Mouse (Mus musculus): ENCODE results near the gene Metrn. TPM values are rescaled to one million over a fixed set of nuclear protein-coding genes. Genes with fewer than 3 reads are reported as not detected.
A peak's percentile ranks its signal among the peaks of the same experiment; 100 is the strongest.

The Metrn gene
- total RNA-seq, 2 experiments from 2014 or later, result 70.9 to 78.2 TPM

DNA sequence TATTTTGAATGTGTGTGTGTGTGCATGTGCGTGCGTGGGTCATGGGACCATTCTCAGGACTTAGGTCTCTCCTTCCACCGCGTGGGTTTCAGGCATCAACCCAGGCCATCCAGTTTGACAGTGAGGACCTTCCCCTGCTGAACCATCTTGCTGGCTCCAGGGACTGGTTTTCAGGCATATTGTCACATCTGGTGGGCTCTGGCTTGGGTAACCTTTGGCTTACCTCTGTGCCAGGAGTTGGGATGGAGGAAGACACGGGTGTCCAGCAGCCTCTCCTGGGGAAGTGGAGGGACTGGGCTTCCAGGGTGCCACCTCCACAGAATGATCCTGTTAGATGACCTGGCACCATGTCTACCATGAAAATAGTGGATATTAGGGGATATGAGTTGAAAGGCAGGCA is 19.0 kb downstream of the Metrn start:
- DNase-seq (ENCODE audit: low spot score in 2 of 2), result no peak

DNA sequence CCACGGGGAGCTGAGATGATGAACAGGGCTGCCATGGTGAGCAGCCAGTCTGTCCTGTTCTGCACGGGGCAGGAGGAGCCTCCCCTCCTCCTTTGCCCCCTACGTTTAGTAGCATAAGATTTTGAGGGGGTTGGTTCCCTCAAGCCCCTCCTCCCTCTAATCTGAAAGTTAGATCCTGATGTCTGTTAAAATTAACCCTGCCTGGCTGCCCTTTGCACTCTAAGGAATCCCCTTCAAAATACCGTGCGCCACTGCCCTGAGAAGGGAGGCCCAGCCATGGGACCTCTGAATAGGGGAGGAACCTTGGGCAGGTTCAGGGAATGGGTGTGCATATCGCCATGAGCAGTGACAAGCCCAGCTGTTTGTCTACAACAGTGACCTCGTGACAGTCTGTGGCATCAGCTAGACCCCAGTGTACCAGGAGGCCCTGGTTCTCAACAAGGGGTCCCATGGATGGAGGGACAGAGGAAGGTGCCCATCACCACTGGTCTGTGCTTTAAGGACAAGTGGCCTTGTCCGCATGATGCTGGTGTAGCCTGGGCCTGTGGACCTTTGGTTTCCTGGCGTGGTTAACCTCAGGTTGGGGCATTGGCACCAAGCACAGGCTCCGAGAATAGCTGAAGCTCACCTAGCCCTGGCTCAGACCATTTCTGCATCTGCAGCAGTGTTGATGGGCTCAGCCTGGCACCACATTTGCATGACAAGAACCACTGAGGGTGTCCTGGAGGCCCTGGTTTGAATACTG is 21.4 kb downstream of the Metrn start:
- no peak for DNase-seq (ENCODE audit: low spot score in 2 of 2)

DNA sequence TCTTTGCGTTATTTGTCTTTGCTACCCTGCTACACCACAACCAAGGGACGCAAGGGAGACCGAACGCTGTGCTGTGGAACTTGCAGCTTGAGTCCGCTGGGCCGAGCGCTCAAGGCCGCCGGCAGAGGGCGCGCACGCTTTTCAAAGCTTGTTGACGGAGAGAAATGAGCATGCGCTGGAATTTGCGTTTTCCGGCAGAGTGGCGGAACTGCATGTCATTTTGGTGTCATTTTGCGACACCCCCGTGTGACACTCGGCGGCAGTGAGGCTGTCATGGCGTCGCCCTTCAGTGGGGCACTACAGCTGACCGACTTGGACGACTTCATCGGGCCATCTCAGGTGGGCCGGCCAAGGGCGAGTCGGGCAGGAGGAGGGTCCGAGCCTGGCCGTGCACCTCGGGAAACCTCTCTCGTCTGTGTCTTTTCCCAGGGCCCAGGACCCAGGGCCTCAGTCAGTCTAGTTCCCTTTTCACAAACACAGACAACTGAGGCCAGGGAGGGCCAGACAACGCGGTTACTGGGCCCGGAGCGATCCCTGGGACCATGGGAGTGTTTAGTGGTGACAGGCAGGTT is 23.3 kb downstream of the Metrn start, which contains the start of gene Narfl:
Narfl (plus strand) TSS at position 228 of the 572 bp plus-strand sequence.
- DNase-seq (ENCODE audit: low spot score in 2 of 2), result peak; percentile 99

DNA sequence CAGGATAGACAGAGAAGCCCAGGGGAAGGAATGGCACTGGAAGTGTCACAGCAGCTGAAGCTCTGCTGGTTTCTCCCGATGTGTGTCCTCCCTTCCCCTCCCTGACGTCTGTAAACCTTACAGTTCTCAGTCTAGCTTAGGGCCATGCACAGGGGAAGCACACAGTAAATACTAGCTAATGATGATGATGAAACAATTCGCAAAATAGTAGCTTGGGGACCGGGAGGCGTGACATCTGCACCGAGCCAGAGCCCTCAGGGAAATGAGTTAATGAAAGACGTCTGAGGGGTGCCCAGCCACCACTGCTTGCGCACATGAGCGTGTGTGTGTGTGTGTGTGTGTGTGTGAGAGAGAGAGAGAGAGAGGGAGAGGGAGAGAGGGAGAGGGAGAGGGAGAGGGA is 27.6 kb downstream of the Metrn start:
- no peak for DNase-seq (ENCODE audit: low spot score in 2 of 2)

GRCm38 (mm10) chr17:25765886-25766285 is 31.1 kb downstream of the Metrn start:
- DNase-seq (ENCODE audit: low spot score in 2 of 2), result no peak

DNA sequence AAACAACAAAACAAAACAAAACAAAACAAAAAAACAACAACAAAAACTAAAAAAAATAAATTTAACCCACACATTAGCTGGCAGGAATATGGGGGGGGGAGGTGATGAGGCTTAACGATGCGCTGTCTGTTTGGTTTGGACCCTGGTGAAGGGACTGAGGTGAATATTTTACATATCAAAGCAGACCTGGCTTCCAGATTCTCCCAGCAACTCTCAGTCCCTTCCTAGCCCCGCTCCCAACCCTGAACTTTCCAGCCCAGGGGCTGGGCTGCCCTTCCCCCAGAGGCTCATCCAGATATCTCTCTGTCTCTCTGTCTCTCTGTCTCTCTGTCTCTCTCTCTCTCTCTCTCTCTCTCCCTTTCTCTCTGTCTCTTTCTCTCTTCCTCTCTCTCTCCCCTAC is 34.3 kb downstream of the Metrn start:
- no peak for DNase-seq (ENCODE audit: low spot score in 2 of 2)

DNA sequence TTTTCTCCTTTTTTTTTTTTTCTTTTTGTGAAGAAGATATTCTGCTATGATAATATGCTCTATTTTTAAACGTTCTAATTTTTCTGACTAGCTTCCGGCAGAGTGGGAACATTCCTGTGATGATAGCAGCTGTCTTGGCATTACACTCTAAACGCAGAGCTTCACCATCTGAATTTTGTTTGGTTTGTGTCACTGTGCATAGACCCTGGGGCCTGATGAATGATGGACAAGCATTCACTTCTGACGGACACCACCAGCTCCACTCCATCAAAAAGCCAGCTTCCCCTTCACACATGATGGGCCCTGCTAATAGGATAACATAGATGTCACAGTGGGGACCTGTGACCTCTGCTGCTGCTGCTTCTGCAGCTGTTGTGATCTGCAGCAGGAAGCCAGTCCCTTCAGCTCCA is 35.4 kb downstream of the Metrn start:
- DNase-seq (ENCODE audit: low spot score in 2 of 2), result no peak

DNA sequence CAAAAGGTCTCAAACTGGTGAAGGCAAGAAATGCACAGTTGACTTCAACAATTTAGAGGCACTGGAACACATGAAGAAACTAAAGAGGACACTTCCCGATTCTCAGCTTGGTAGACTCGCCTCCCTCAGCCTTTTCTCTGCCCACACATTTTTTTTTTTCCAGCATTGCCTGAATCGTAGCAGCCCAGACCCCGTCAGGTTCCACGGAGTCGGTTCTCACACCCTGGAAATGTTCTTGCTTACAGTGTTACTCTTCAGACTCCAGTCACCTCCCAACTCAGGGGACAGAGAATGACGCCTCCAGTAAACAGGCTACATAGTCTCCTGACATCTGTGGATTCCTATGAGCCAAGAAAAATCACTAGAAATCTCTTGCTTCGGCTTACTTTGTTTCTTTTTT is 36.8 kb downstream of the Metrn start:
- peak in 1 of 2 experiments; percentile 50 for DNase-seq (ENCODE audit: low spot score in 2 of 2)

GRCm38 (mm10) chr17:25757691-25758090 is 39.2 kb downstream of the Metrn start:
- no peak for DNase-seq (ENCODE audit: low spot score in 2 of 2)

- no peak for DNase-seq (ENCODE audit: low spot score in 2 of 2)
These were observed 40.3 kb downstream of the Metrn start for GRCm38 (mm10) chr17:25756378-25757242.

GRCm38 (mm10) chr17:25755627-25756377 is 41.1 kb downstream of the Metrn start:
- no peak for DNase-seq (ENCODE audit: low spot score in 2 of 2)

DNA sequence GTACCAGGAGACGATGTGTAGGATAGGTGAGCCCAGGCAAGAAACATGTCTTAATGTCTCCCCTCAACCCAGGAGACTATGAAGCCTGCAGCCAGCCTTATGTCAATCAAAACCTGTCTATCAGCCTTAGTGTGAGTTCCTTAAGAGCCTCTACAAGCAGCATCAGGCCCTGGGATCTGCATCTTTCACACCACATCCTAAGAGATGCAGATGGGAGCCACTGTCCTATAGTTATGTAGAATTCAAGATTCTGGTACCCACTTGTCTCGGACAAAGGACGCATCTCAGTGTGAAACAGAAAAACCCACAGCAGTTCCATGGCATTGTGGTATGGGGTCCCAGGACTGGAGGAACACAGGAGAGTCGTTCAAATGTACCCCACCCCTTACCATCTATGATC is 41.9 kb downstream of the Metrn start:
- DNase-seq (ENCODE audit: low spot score in 2 of 2), result no peak

- no peak for DNase-seq (ENCODE audit: low spot score in 2 of 2)
These were observed 42.7 kb downstream of the Metrn start, which contains the start of gene Msln for GRCm38 (mm10) chr17:25754241-25754640. Gene Msln (minus strand): TSS chr17:25754378.

DNA sequence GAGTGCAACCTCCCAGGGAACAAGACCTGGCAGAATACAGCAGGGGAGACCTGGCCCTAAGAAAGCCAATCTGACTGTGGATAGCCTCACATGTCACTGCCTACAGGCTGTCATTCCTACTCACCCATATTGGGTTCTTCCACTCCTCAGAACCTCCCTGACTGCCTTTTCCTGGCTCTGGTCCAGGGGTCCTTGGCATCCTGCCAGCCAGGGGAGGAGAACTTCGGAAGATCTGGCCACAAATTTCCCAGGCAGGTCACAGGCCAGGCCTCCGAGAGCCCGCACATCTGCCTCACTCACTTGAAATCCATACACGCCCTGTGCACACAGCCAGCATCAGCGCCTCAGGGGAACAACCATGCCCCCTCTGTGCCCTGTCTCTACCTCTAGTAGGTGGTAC is 45.5 kb downstream of the Metrn start:
- DNase-seq (ENCODE audit: low spot score in 2 of 2), result no peak

- DNase-seq (ENCODE audit: low spot score in 2 of 2), result no peak
These were observed 47.6 kb downstream of the Metrn start for GRCm38 (mm10) chr17:25749314-25749713.

- DNase-seq (ENCODE audit: low spot score in 2 of 2), result no peak
These were observed 48.7 kb downstream of the Metrn start for GRCm38 (mm10) chr17:25748238-25748637.

DNA sequence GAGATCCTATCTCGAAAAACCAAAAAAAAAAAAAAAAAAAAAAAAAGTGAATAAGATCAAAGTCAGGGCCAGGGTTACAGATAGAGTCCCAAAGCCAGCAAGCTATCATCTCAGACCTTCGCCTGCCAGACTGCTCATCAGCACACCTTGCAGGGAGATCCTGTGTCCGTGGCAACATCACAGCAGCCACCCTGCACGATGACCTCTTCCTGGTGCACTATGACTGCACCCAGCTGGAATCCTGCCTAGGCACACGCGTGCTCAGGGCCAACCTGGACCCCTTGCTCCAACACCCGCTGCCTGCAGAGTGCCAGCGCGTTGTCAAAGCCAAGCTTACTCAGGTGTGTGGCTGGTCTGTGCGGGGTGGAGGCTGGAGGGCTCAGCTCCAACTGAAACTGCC is 52.6 kb downstream of the Metrn start:
- no peak for DNase-seq (ENCODE audit: low spot score in 2 of 2)

- no peak for DNase-seq (ENCODE audit: low spot score in 2 of 2)
These were observed 53.1 kb downstream of the Metrn start for GRCm38 (mm10) chr17:25743831-25744230.
